Mouse (Mus musculus): ENCODE data around the gene Lrp11.
"Not testable (repeated sequence)": the region's sequence is repeated elsewhere in the genome, so short reads cannot be mapped to it uniquely, and the experiment has no call there.

Lrp11 gene

GRCm38 (mm10) chr10:7589592-7590233, at the start of gene Lrp11:
Lrp11 (plus strand) TSS chr10:7589800.
- DNase-seq: peak; percentile 85 to 96

- peak in 1 of 2 experiments; percentile 26 for DNase-seq
Measured at GRCm38 (mm10) chr10:7578002-7578401, 11.6 kb upstream of the Lrp11 start.

GRCm38 (mm10) chr10:7581401-7581800, 8.2 kb upstream of the Lrp11 start:
- no peak for DNase-seq

GRCm38 (mm10) chr10:7582157-7582890, 7.3 kb upstream of the Lrp11 start:
- DNase-seq: no peak

GRCm38 (mm10) chr10:7582891-7583557, 6.6 kb upstream of the Lrp11 start:
- no peak for DNase-seq

- no peak for DNase-seq
Measured at GRCm38 (mm10) chr10:7586771-7587170, 2.8 kb upstream of the Lrp11 start.

GRCm38 (mm10) chr10:7590234-7590689, 662 bp downstream of the Lrp11 start:
- DNase-seq: no peak

GRCm38 (mm10) chr10:7590792-7591191, 1.2 kb downstream of the Lrp11 start:
- no peak for DNase-seq

GRCm38 (mm10) chr10:7594797-7595196, 5.2 kb downstream of the Lrp11 start:
- no peak for DNase-seq

- DNase-seq: no peak
Measured at GRCm38 (mm10) chr10:7596251-7596650, 6.7 kb downstream of the Lrp11 start.

GRCm38 (mm10) chr10:7598177-7598576, 8.6 kb downstream of the Lrp11 start:
- DNase-seq: no peak

GRCm38 (mm10) chr10:7600647-7601046, 11.0 kb downstream of the Lrp11 start:
- peak; percentile 59 to 79 for DNase-seq

GRCm38 (mm10) chr10:7605168-7605567, 15.6 kb downstream of the Lrp11 start:
- no peak for DNase-seq

GRCm38 (mm10) chr10:7606437-7606836, 16.8 kb downstream of the Lrp11 start:
- no peak for DNase-seq

GRCm38 (mm10) chr10:7608611-7609010, 19.0 kb downstream of the Lrp11 start:
- no peak for DNase-seq

- DNase-seq: no peak
Measured at GRCm38 (mm10) chr10:7611647-7612046, 22.0 kb downstream of the Lrp11 start.

GRCm38 (mm10) chr10:7612210-7612609, 22.6 kb downstream of the Lrp11 start:
- DNase-seq: not testable (repeated sequence)

GRCm38 (mm10) chr10:7614834-7615233, 25.2 kb downstream of the Lrp11 start:
- DNase-seq: no peak

- not testable (repeated sequence) for DNase-seq
Measured at GRCm38 (mm10) chr10:7617146-7617545, 27.5 kb downstream of the Lrp11 start.

- DNase-seq: not testable (repeated sequence)
Measured at GRCm38 (mm10) chr10:7617556-7617955, 28.0 kb downstream of the Lrp11 start.

GRCm38 (mm10) chr10:7619821-7620241, 30.2 kb downstream of the Lrp11 start:
- no peak for DNase-seq

GRCm38 (mm10) chr10:7620723-7621122, 31.1 kb downstream of the Lrp11 start:
- DNase-seq: no peak

- no peak for DNase-seq
Measured at GRCm38 (mm10) chr10:7622378-7622777, 32.8 kb downstream of the Lrp11 start.
